Mouse (Mus musculus): ENCODE measurements at regions not wholly inside any gene's neighbourhood (a gene's known extent, or its start where the extent isn't known, plus 50 kb on each side); places are given as distances from the start of the nearest gene placed in this dataset.

GRCm38 (mm10) chr1:137831284-137831683 is 344.2 kb downstream of the Ptprc start:
- 51% methylated on average over 4 of the region's 4 CpGs for WGBS
- no peak overlapping the region for H3K4me2 ChIP-seq (ENCODE audit: low read depth, low read length)
- no peak for ATAC-seq (ENCODE audit: low read depth)

GRCm38 (mm10) chr1:137827379-137827778 is 348.1 kb downstream of the Ptprc start:
- no peak for ATAC-seq (ENCODE audit: low read depth)
- Histone ChIP-seq H3K9me3 (ENCODE audit: control insufficient read depth, low read length) (no peaks in the 10 kb centered on the region), H3K36me3 (ENCODE audit: control insufficient read depth, insufficient read depth, low read length) (no peaks in the 10 kb centered on the region), H3K4me3 (ENCODE audit: low read length) (no peak overlapping the region), H3K4me1 (replicated peaks; ENCODE audit: control insufficient read depth, insufficient read depth, low read length) (no peaks in the 10 kb centered on the region), H3K27ac (ENCODE audit: low read length) (no peak overlapping the region), H3K9ac (ENCODE audit: low read length) (no peak overlapping the region), H3K4me2 (ENCODE audit: low read depth, low read length) (no peak overlapping the region), H3K27me3 (ENCODE audit: control insufficient read depth, insufficient read depth, low read depth, low read length) (no peaks in the 10 kb centered on the region)
- 65% methylated on average over 4 of the region's 4 CpGs for WGBS

More at GRCm38 (mm10) chr1:137831284-137831683, 344.2 kb downstream of the Ptprc start:
- Histone ChIP-seq H3K9ac (ENCODE audit: low read length) (no peak overlapping the region), H3K27me3 (ENCODE audit: control insufficient read depth, insufficient read depth, low read depth, low read length) (no peaks in the 10 kb centered on the region), H3K27ac (ENCODE audit: low read length) (no peak overlapping the region), H3K9me3 (ENCODE audit: control insufficient read depth, low read length) (no peaks in the 10 kb centered on the region), H3K4me1 (replicated peaks; ENCODE audit: control insufficient read depth, insufficient read depth, low read length) (no peaks in the 10 kb centered on the region), H3K4me3 (ENCODE audit: low read length) (no peak overlapping the region), H3K36me3 (ENCODE audit: control insufficient read depth, insufficient read depth, low read length) (no peaks in the 10 kb centered on the region)

- H3K9ac ChIP-seq (ENCODE audit: low read length): no peak overlapping the region
- H3K9me3 ChIP-seq (ENCODE audit: control insufficient read depth, low read length): no peaks in the 10 kb centered on the region
- H3K27ac ChIP-seq (ENCODE audit: low read length): no peak overlapping the region
- no peak overlapping the region for H3K4me3 ChIP-seq (ENCODE audit: low read length)
- no peaks in the 10 kb centered on the region for H3K27me3 ChIP-seq (ENCODE audit: control insufficient read depth, insufficient read depth, low read depth, low read length)
- no peaks in the 10 kb centered on the region for H3K4me1 ChIP-seq (replicated peaks; ENCODE audit: control insufficient read depth, insufficient read depth, low read length)
- 81% methylated on average over 4 of the region's 4 CpGs for WGBS
- no peak overlapping the region for H3K4me2 ChIP-seq (ENCODE audit: low read depth, low read length)
- no peaks in the 10 kb centered on the region for H3K36me3 ChIP-seq (ENCODE audit: control insufficient read depth, insufficient read depth, low read length)
- no peak for ATAC-seq (ENCODE audit: low read depth)
These were observed 360.1 kb downstream of the Ptprc start for GRCm38 (mm10) chr1:137815401-137815888.

GRCm38 (mm10) chr1:137814556-137814955 is 361.0 kb downstream of the Ptprc start:
- Histone ChIP-seq H3K4me1 (replicated peaks; ENCODE audit: control insufficient read depth, insufficient read depth, low read length) (no peaks in the 10 kb centered on the region), H3K36me3 (ENCODE audit: control insufficient read depth, insufficient read depth, low read length) (no peaks in the 10 kb centered on the region), H3K9me3 (ENCODE audit: control insufficient read depth, low read length) (no peaks in the 10 kb centered on the region), H3K9ac (ENCODE audit: low read length) (no peak overlapping the region), H3K4me2 (ENCODE audit: low read depth, low read length) (no peak overlapping the region), H3K27ac (ENCODE audit: low read length) (no peak overlapping the region), H3K27me3 (ENCODE audit: control insufficient read depth, insufficient read depth, low read depth, low read length) (no peaks in the 10 kb centered on the region), H3K4me3 (ENCODE audit: low read length) (no peak overlapping the region)
- 65% methylated on average over 2 of the region's 2 CpGs for WGBS
- no peak for ATAC-seq (ENCODE audit: low read depth)

GRCm38 (mm10) chr1:137813716-137814115 is 361.8 kb downstream of the Ptprc start:
- H3K4me3 ChIP-seq (ENCODE audit: low read length): no peak overlapping the region
- H3K27me3 ChIP-seq (ENCODE audit: control insufficient read depth, insufficient read depth, low read depth, low read length): no peaks in the 10 kb centered on the region
- no peak overlapping the region for H3K4me2 ChIP-seq (ENCODE audit: low read depth, low read length)
- no peaks in the 10 kb centered on the region for H3K9me3 ChIP-seq (ENCODE audit: control insufficient read depth, low read length)
- no peaks in the 10 kb centered on the region for H3K4me1 ChIP-seq (replicated peaks; ENCODE audit: control insufficient read depth, insufficient read depth, low read length)
- H3K36me3 ChIP-seq (ENCODE audit: control insufficient read depth, insufficient read depth, low read length): no peaks in the 10 kb centered on the region
- no peak overlapping the region for H3K9ac ChIP-seq (ENCODE audit: low read length)
- no peak for ATAC-seq (ENCODE audit: low read depth)
- no peak overlapping the region for H3K27ac ChIP-seq (ENCODE audit: low read length)
- 94% methylated on average over 1 of the region's 1 CpGs for WGBS

GRCm38 (mm10) chr1:137811981-137812380 is 363.5 kb downstream of the Ptprc start:
- ATAC-seq (ENCODE audit: low read depth): no peak
- no peak overlapping the region for H3K27ac ChIP-seq (ENCODE audit: low read length)
- no peak overlapping the region for H3K9ac ChIP-seq (ENCODE audit: low read length)
- H3K4me3 ChIP-seq (ENCODE audit: low read length): no peak overlapping the region
- H3K4me1 ChIP-seq (replicated peaks; ENCODE audit: control insufficient read depth, insufficient read depth, low read length): no peaks in the 10 kb centered on the region
- 60% methylated on average over 4 of the region's 4 CpGs for WGBS
- no peak overlapping the region for H3K4me2 ChIP-seq (ENCODE audit: low read depth, low read length)
- no peaks in the 10 kb centered on the region for H3K9me3 ChIP-seq (ENCODE audit: control insufficient read depth, low read length)
- H3K27me3 ChIP-seq (ENCODE audit: control insufficient read depth, insufficient read depth, low read depth, low read length): no peaks in the 10 kb centered on the region
- no peaks in the 10 kb centered on the region for H3K36me3 ChIP-seq (ENCODE audit: control insufficient read depth, insufficient read depth, low read length)

- 40% methylated on average over 8 of the region's 8 CpGs for WGBS
- Histone ChIP-seq H3K9me3 (ENCODE audit: control insufficient read depth, low read length) (no peaks in the 10 kb centered on the region), H3K27me3 (ENCODE audit: control insufficient read depth, insufficient read depth, low read depth, low read length) (no peaks in the 10 kb centered on the region), H3K36me3 (ENCODE audit: control insufficient read depth, insufficient read depth, low read length) (no peaks in the 10 kb centered on the region), H3K4me3 (ENCODE audit: low read length) (no peak overlapping the region), H3K4me2 (ENCODE audit: low read depth, low read length) (no peak overlapping the region), H3K4me1 (replicated peaks; ENCODE audit: control insufficient read depth, insufficient read depth, low read length) (no peaks in the 10 kb centered on the region), H3K27ac (ENCODE audit: low read length) (no peak overlapping the region), H3K9ac (ENCODE audit: low read length) (no peak overlapping the region)
- no peak for ATAC-seq (ENCODE audit: low read depth)
These were observed 368.8 kb downstream of the Ptprc start for GRCm38 (mm10) chr1:137806742-137807141.

- no peaks in the 10 kb centered on the region for H3K4me1 ChIP-seq (replicated peaks; ENCODE audit: control insufficient read depth, insufficient read depth, low read length)
- H3K9me3 ChIP-seq (ENCODE audit: control insufficient read depth, low read length): no peaks in the 10 kb centered on the region
- no peak overlapping the region for H3K9ac ChIP-seq (ENCODE audit: low read length)
- no peak for ATAC-seq (ENCODE audit: low read depth)
- H3K4me3 ChIP-seq (ENCODE audit: low read length): no peak overlapping the region
- no peaks in the 10 kb centered on the region for H3K27me3 ChIP-seq (ENCODE audit: control insufficient read depth, insufficient read depth, low read depth, low read length)
- WGBS: 72% methylated on average over 8 of the region's 8 CpGs
- no peak overlapping the region for H3K27ac ChIP-seq (ENCODE audit: low read length)
- H3K4me2 ChIP-seq (ENCODE audit: low read depth, low read length): no peak overlapping the region
- H3K36me3 ChIP-seq (ENCODE audit: control insufficient read depth, insufficient read depth, low read length): no peaks in the 10 kb centered on the region
These were observed 369.3 kb downstream of the Ptprc start for GRCm38 (mm10) chr1:137806252-137806651.

- no peak overlapping the region for H3K4me2 ChIP-seq (ENCODE audit: low read depth, low read length)
- H3K27me3 ChIP-seq (ENCODE audit: control insufficient read depth, insufficient read depth, low read depth, low read length): no peaks in the 10 kb centered on the region
- peak; percentile 57; the same call in 1 of the 2 replicates for ATAC-seq (ENCODE audit: low read depth)
- H3K4me3 ChIP-seq (ENCODE audit: low read length): no peak overlapping the region
- H3K36me3 ChIP-seq (ENCODE audit: control insufficient read depth, insufficient read depth, low read length): no peaks in the 10 kb centered on the region
- no peaks in the 10 kb centered on the region for H3K4me1 ChIP-seq (replicated peaks; ENCODE audit: control insufficient read depth, insufficient read depth, low read length)
- H3K27ac ChIP-seq (ENCODE audit: low read length): no peak overlapping the region
- 43% methylated on average over 4 of the region's 4 CpGs for WGBS
- H3K9me3 ChIP-seq (ENCODE audit: control insufficient read depth, low read length): no peaks in the 10 kb centered on the region
- H3K9ac ChIP-seq (ENCODE audit: low read length): no peak overlapping the region
These were observed 373.4 kb downstream of the Ptprc start for GRCm38 (mm10) chr1:137802119-137802518.

GRCm38 (mm10) chr1:137800752-137801151 is 374.8 kb downstream of the Ptprc start:
- Histone ChIP-seq H3K4me3 (ENCODE audit: low read length) (no peak overlapping the region), H3K27me3 (ENCODE audit: control insufficient read depth, insufficient read depth, low read depth, low read length) (no peaks in the 10 kb centered on the region), H3K9ac (ENCODE audit: low read length) (no peak overlapping the region), H3K4me1 (replicated peaks; ENCODE audit: control insufficient read depth, insufficient read depth, low read length) (peaks cover 6% of the 10 kb centered on the region; the same call in 1 of the 2 replicates), H3K36me3 (ENCODE audit: control insufficient read depth, insufficient read depth, low read length) (no peaks in the 10 kb centered on the region), H3K4me2 (ENCODE audit: low read depth, low read length) (no peak overlapping the region), H3K27ac (ENCODE audit: low read length) (no peak overlapping the region), H3K9me3 (ENCODE audit: control insufficient read depth, low read length) (no peaks in the 10 kb centered on the region)
- WGBS: 49% methylated on average over 2 of the region's 2 CpGs
- no peak for ATAC-seq (ENCODE audit: low read depth)
